Mouse (Mus musculus) testis, adult 2 months (tissue): ENCODE results near the gene Ap1m1. TPM values are rescaled to one million over a fixed set of nuclear protein-coding genes. Genes with fewer than 3 reads are reported as not detected.
A peak's percentile ranks its signal among the peaks of the same experiment; 100 is the strongest.

Experiments used
- H3K27ac ChIP-seq: fragments of 200-500 bp; 2 replicates; pipeline ENCODE4 v1.5.1; 2012; ENCODE audit warnings: low read depth, low read length; ENCODE audit not compliant: control insufficient read depth, insufficient read depth
- H3K27me3 ChIP-seq: fragments of 200-500 bp; 2 replicates; pipeline ENCODE4 v1.6.1; 2012; ENCODE audit warnings: mild to moderate bottlenecking, low read length, moderate library complexity; ENCODE audit not compliant: control insufficient read depth, insufficient read depth
- H3K36me3 ChIP-seq: fragments of 200-500 bp; 2 replicates; pipeline ENCODE4 v1.6.1; 2012; ENCODE audit warnings: mild to moderate bottlenecking, low read length; ENCODE audit not compliant: control insufficient read depth, insufficient read depth
- H3K4me1 ChIP-seq: fragments of 200-500 bp; 2 replicates; pipeline ENCODE4 v1.6.1; 2012; ENCODE audit warnings: low read length; ENCODE audit not compliant: control insufficient read depth, insufficient read depth
- H3K4me3 ChIP-seq: fragments of 200-500 bp; 2 replicates; pipeline ENCODE4 v1.5.1; 2012; ENCODE audit warnings: low read depth, mild to moderate bottlenecking, low read length, moderate library complexity, mixed read lengths; ENCODE audit not compliant: control insufficient read depth
- CTCF ChIP-seq: fragments of 200-500 bp; IDR thresholded peaks from 2 replicates; pipeline ENCODE4 v1.5.1; 2012; ENCODE audit warnings: low read depth, mild to moderate bottlenecking, inconsistent platforms, low read length, moderate library complexity; ENCODE audit not compliant: control insufficient read depth, insufficient read depth, insufficient replicate concordance
- POLR2A ChIP-seq: fragments of 200-500 bp; IDR thresholded peaks from 2 replicates; pipeline ENCODE4 v1.6.1; 2012; ENCODE audit warnings: low read depth, mild to moderate bottlenecking, inconsistent platforms, low read length, moderate library complexity; ENCODE audit not compliant: control insufficient read depth
- polyA plus RNA-seq: library from polyadenylated mRNA; depleted of rRNA; stranded (reverse); fragments of >200 nt; gene quantifications from 2 replicates; pipeline ENCODE4 v1.2.3, GENCODE M21; 2012

Ap1m1 gene
- polyA plus RNA-seq, 1 experiment = 405 TPM

DNA sequence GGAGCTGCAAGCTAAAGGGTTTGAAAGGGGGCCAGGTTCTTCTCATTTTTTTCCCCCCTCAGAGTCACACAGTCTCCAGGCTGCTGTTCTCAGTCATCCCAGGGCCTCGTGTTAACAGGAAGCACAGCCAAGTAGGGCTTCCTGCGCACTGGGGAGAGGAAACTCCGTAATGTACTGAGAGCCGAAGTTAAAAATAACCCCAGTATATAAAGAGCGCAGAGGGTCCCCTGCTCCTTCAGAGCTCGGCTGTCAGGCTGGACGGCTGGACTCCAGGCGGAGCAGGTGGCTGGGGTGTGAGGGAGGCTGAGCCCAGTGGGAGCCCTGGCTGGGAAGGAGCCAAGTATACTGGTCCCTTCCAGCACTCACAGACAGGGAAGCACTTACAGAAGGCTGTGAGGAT lies 55.9 kb downstream of the Ap1m1 start:
- no peaks in the 10 kb centered on the region for H3K4me1 ChIP-seq
- H3K27me3 ChIP-seq = no peaks in the 10 kb centered on the region
- H3K27ac ChIP-seq = peak overlapping the region; percentile 56
- no peaks in the 10 kb centered on the region for H3K36me3 ChIP-seq
- no peak for TF ChIP-seq CTCF
- peak; percentile 34; the same call in 1 of the 2 replicates for TF ChIP-seq POLR2A
- no peak overlapping the region for H3K4me3 ChIP-seq

DNA sequence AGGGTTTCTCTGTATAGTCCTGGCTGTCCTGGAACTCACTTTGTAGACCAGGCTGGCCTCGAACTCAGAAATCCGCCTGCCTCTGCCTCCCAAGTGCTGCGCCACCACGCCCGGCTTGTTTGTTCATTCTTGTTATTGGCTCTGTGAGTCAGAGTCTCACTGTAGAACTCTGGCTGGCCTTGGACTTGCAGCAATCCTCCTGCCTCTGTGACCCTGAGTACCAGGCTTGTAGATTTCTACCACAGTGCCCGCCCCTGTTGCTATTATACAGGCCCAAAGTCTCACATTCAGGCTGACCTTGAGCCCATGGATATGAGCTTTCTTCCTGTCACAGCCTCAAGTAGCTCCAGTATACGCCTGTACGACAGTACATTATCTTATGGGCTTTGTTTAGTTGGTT lies 56.7 kb downstream of the Ap1m1 start:
- Histone ChIP-seq H3K36me3 (no peaks in the 10 kb centered on the region), H3K4me1 (no peaks in the 10 kb centered on the region), H3K27me3 (no peaks in the 10 kb centered on the region), H3K4me3 (no peak overlapping the region), H3K27ac (no peak overlapping the region)
- no peak for TF ChIP-seq CTCF
- TF ChIP-seq POLR2A = no peak

DNA sequence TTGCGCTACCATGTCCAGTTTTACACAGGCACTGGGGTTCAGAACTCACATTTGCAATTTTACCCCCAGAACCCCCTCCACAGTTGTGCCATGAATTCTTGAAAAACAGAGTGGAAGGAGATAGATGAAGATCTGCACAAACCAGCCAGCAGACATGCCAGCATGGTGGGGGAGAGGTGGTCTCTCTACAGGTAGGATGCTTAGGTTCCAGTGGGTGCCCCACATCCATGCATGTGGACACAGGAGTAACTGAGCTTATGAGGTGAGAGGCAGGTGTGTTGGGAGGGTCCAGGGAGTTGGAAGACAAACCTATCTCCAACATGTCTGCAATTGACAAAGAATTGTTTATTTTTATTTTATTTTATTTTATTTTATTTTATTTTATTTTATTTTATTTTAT lies 59.1 kb downstream of the Ap1m1 start:
- no peak overlapping the region for H3K4me3 ChIP-seq
- TF ChIP-seq CTCF (no peak), POLR2A (no peak)
- H3K27ac ChIP-seq = no peak overlapping the region
- no peaks in the 10 kb centered on the region for H3K27me3 ChIP-seq
- no peaks in the 10 kb centered on the region for H3K36me3 ChIP-seq
- no peaks in the 10 kb centered on the region for H3K4me1 ChIP-seq

DNA sequence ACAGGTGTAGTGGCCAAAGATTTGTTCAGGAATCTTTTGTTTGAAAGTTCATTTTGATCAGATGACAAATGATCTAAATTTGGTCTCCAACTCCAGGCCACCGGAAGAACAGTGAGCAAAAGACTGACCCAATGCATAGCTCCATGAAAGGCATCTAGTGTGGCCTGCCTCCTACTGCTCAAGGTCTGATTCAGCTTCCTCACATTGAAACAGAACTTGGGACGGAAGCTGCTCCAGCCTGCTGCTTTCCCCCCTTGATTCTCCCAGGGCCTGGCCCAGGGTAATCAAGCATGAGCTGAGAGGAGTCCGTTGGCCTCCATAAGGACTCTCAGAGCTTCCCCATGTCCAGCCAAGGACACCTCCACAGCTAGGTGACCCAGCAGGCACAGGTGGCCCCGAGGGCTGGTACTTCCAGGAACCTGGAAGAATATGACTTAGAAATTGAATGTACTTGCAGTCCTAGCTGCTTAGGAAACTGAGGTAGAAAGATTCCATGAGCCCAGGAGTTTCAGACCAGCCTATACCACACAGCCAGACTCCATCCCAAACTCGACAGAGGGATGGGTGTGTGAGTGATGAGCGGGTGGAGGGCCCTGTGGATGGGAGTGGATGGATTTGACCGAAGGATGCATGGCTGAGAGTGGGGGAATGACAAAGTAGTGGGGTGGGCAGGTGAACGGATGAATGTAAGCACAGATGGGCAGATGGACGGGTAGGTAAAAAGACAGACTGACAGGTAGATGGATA lies 61.0 kb downstream of the Ap1m1 start:
- Histone ChIP-seq H3K4me3 (no peak overlapping the region), H3K36me3 (no peaks in the 10 kb centered on the region), H3K4me1 (no peaks in the 10 kb centered on the region), H3K27ac (no peak overlapping the region), H3K27me3 (no peaks in the 10 kb centered on the region)
- TF ChIP-seq CTCF (no peak), POLR2A (no peak)

DNA sequence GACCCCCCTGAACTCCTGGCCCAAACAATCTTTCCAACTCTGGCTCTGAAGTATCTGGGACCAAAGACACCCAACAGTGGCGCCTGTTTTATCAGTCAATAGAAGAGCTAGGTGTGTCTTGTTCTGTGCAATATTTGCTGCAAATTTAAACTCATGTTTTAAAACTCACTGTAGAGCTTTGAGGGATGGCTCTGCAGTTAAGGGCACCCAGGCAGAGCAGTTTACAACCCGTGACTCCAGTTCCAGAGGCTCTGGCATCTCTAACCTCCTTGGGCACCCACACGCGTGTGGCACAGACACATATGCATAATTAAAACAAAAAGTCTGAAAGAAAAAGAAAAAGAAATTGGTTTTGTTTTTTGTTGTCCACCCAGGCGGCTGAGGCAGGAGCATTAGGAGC lies 61.7 kb downstream of the Ap1m1 start:
- no peak for TF ChIP-seq CTCF
- no peak for TF ChIP-seq POLR2A
- Histone ChIP-seq H3K27ac (no peak overlapping the region), H3K4me1 (no peaks in the 10 kb centered on the region), H3K27me3 (no peaks in the 10 kb centered on the region), H3K4me3 (no peak overlapping the region), H3K36me3 (no peaks in the 10 kb centered on the region)

DNA sequence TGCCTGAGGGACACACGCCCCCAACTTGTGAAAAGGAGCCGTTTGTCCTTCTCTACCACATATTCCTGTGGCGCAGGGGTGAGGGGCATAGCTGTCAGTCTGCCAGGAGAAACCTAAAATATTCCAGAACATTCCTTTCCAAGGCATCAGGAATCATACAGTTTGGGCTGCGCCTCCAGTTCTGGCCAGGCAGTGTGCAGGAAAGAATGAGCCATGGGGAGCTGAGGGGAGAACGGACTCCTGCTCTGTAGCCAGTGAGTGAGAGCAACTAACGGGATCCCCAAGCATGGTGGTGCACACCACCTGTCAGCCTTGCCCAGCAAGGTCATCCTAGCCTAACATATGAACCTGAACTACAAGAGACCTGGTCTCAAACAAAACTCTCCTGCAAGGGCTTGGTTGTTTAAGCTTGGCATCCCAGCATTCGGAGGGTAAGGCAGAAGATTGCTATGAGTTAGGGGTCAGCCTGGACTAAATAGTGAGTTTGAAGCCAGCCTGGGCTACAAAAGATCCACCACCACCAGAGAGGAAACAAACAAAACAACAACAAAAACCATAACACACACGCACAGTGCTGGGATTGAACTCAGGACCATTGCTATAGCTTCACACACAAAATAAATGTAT lies 63.3 kb downstream of the Ap1m1 start:
- Histone ChIP-seq H3K36me3 (no peaks in the 10 kb centered on the region), H3K27me3 (no peaks in the 10 kb centered on the region), H3K27ac (peak overlapping the region; percentile 75), H3K4me1 (no peaks in the 10 kb centered on the region), H3K4me3 (no peak overlapping the region)
- TF ChIP-seq POLR2A (no peak), CTCF (no peak; the same call in 1 of the 2 replicates)

DNA sequence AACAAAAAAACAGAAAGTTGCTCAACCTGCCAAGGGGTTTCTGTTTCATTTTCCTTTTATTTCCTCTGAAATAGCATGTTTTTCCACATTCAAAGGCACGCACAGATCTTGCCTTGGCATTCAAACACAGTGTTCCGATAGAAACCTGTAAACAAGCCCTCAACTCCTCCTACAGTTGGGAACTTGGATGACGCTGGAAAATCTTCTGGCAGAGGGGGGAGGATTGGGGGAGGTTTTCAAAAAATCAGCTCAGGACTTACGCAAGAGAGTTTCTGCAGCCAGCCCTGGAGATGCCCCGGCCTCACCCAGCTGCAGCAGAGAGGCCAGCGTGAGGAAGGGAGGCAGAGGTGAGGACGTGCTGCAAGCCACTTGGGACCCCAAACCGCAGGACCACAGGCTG lies 63.8 kb downstream of the Ap1m1 start:
- Histone ChIP-seq H3K36me3 (no peaks in the 10 kb centered on the region), H3K4me3 (no peak overlapping the region), H3K27me3 (no peaks in the 10 kb centered on the region), H3K4me1 (no peaks in the 10 kb centered on the region), H3K27ac (no peak overlapping the region; the same call in 1 of the 2 replicates)
- no peak for TF ChIP-seq CTCF
